Mouse (Mus musculus): Measurements from ENCODE around the gene Dydc2. TPM values are rescaled to one million over a fixed set of nuclear protein-coding genes. Genes with fewer than 3 reads are reported as not detected.
A peak's percentile ranks its signal among the peaks of the same experiment; 100 is the strongest.

The Dydc2 gene
- polyA plus RNA-seq, 1 experiment = 36.9 TPM

- Histone ChIP-seq H3K4me1 (ENCODE audit: control insufficient read depth, insufficient read depth, low read length) (no peaks in the 10 kb centered on the region), H3K27ac (ENCODE audit: control insufficient read depth, insufficient read depth, low read depth, low read length) (no peak overlapping the region), H3K4me3 (ENCODE audit: control insufficient read depth, low read depth, low read length) (no peak overlapping the region), H3K36me3 (ENCODE audit: control insufficient read depth, insufficient read depth, low read length) (no peaks in the 10 kb centered on the region), H3K27me3 (ENCODE audit: control insufficient read depth, insufficient read depth, low read length) (no peaks in the 10 kb centered on the region)
- TF ChIP-seq POLR2A (IDR thresholded peaks at IDR 0.05; ENCODE audit: control insufficient read depth, low read depth, low read length) = no peak
- TF ChIP-seq CTCF (IDR thresholded peaks at IDR 0.05; ENCODE audit: control insufficient read depth, insufficient read depth, insufficient replicate concordance, low read depth, low read length) = no peak
Observed at GRCm38 (mm10) chr14:41025087-41025486, 43.9 kb downstream of the Dydc2 start.

- TF ChIP-seq CTCF (IDR thresholded peaks at IDR 0.05; ENCODE audit: control insufficient read depth, insufficient read depth, insufficient replicate concordance, low read depth, low read length) = no peak
- TF ChIP-seq POLR2A (IDR thresholded peaks at IDR 0.05; ENCODE audit: control insufficient read depth, low read depth, low read length) = no peak
- no peaks in the 10 kb centered on the region for H3K27me3 ChIP-seq (ENCODE audit: control insufficient read depth, insufficient read depth, low read length)
- no peak overlapping the region for H3K27ac ChIP-seq (ENCODE audit: control insufficient read depth, insufficient read depth, low read depth, low read length)
- no peaks in the 10 kb centered on the region for H3K36me3 ChIP-seq (ENCODE audit: control insufficient read depth, insufficient read depth, low read length)
- H3K4me3 ChIP-seq (ENCODE audit: control insufficient read depth, low read depth, low read length) = no peak overlapping the region
- no peaks in the 10 kb centered on the region for H3K4me1 ChIP-seq (ENCODE audit: control insufficient read depth, insufficient read depth, low read length)
Observed at GRCm38 (mm10) chr14:41021246-41021645, 47.8 kb downstream of the Dydc2 start.

GRCm38 (mm10) chr14:41017460-41017859, 51.5 kb downstream of the Dydc2 start:
- TF ChIP-seq POLR2A (IDR thresholded peaks at IDR 0.05; ENCODE audit: control insufficient read depth, low read depth, low read length) = no peak
- no peak for TF ChIP-seq CTCF (IDR thresholded peaks at IDR 0.05; ENCODE audit: control insufficient read depth, insufficient read depth, insufficient replicate concordance, low read depth, low read length)
- H3K36me3 ChIP-seq (ENCODE audit: control insufficient read depth, insufficient read depth, low read length) = no peaks in the 10 kb centered on the region
- peaks cover 10% of the 10 kb centered on the region for H3K4me1 ChIP-seq (ENCODE audit: control insufficient read depth, insufficient read depth, low read length)
- H3K27ac ChIP-seq (ENCODE audit: control insufficient read depth, insufficient read depth, low read depth, low read length) = no peak overlapping the region
- H3K4me3 ChIP-seq (ENCODE audit: control insufficient read depth, low read depth, low read length) = no peak overlapping the region
- H3K27me3 ChIP-seq (ENCODE audit: control insufficient read depth, insufficient read depth, low read length) = no peaks in the 10 kb centered on the region

- no peak overlapping the region for H3K4me3 ChIP-seq (ENCODE audit: control insufficient read depth, low read depth, low read length)
- TF ChIP-seq CTCF (IDR thresholded peaks at IDR 0.05; ENCODE audit: control insufficient read depth, insufficient read depth, insufficient replicate concordance, low read depth, low read length) (no peak), POLR2A (IDR thresholded peaks at IDR 0.05; ENCODE audit: control insufficient read depth, low read depth, low read length) (no peak)
- H3K27me3 ChIP-seq (ENCODE audit: control insufficient read depth, insufficient read depth, low read length) = no peaks in the 10 kb centered on the region
- H3K27ac ChIP-seq (ENCODE audit: control insufficient read depth, insufficient read depth, low read depth, low read length) = no peak overlapping the region
- H3K4me1 ChIP-seq (ENCODE audit: control insufficient read depth, insufficient read depth, low read length) = peaks cover 10% of the 10 kb centered on the region
- no peaks in the 10 kb centered on the region for H3K36me3 ChIP-seq (ENCODE audit: control insufficient read depth, insufficient read depth, low read length)
Observed at GRCm38 (mm10) chr14:41014701-41015240, 54.2 kb downstream of the Dydc2 start.

- TF ChIP-seq CTCF (IDR thresholded peaks at IDR 0.05; ENCODE audit: control insufficient read depth, insufficient read depth, insufficient replicate concordance, low read depth, low read length) (no peak), POLR2A (IDR thresholded peaks at IDR 0.05; ENCODE audit: control insufficient read depth, low read depth, low read length) (peak; percentile 90)
- Histone ChIP-seq H3K27ac (ENCODE audit: control insufficient read depth, insufficient read depth, low read depth, low read length) (peak within 1 kb of the TSS; percentile 36), H3K4me1 (ENCODE audit: control insufficient read depth, insufficient read depth, low read length) (peaks cover 10% of the 10 kb centered on the region), H3K4me3 (ENCODE audit: control insufficient read depth, low read depth, low read length) (peak within 1 kb of the TSS; percentile 92), H3K36me3 (ENCODE audit: control insufficient read depth, insufficient read depth, low read length) (no peaks in the 10 kb centered on the region), H3K27me3 (ENCODE audit: control insufficient read depth, insufficient read depth, low read length) (no peaks in the 10 kb centered on the region)
Observed at GRCm38 (mm10) chr14:41013630-41014613, 55.1 kb downstream of the Dydc2 start, which contains the start of gene Fam213a. Fam213a (minus strand) TSS chr14:41013788.

- Histone ChIP-seq H3K4me3 (ENCODE audit: control insufficient read depth, low read depth, low read length) (peak overlapping the region; percentile 92), H3K27ac (ENCODE audit: control insufficient read depth, insufficient read depth, low read depth, low read length) (peak overlapping the region; percentile 36), H3K4me1 (ENCODE audit: control insufficient read depth, insufficient read depth, low read length) (peaks cover 10% of the 10 kb centered on the region), H3K36me3 (ENCODE audit: control insufficient read depth, insufficient read depth, low read length) (no peaks in the 10 kb centered on the region), H3K27me3 (ENCODE audit: control insufficient read depth, insufficient read depth, low read length) (no peaks in the 10 kb centered on the region)
- TF ChIP-seq CTCF (IDR thresholded peaks at IDR 0.05; ENCODE audit: control insufficient read depth, insufficient read depth, insufficient replicate concordance, low read depth, low read length) = no peak
- TF ChIP-seq POLR2A (IDR thresholded peaks at IDR 0.05; ENCODE audit: control insufficient read depth, low read depth, low read length) = no peak
Observed at GRCm38 (mm10) chr14:41013143-41013542, 55.9 kb downstream of the Dydc2 start.

- TF ChIP-seq CTCF (IDR thresholded peaks at IDR 0.05; ENCODE audit: control insufficient read depth, insufficient read depth, insufficient replicate concordance, low read depth, low read length) = no peak
- TF ChIP-seq POLR2A (IDR thresholded peaks at IDR 0.05; ENCODE audit: control insufficient read depth, low read depth, low read length) = no peak
- no peaks in the 10 kb centered on the region for H3K36me3 ChIP-seq (ENCODE audit: control insufficient read depth, insufficient read depth, low read length)
- H3K4me3 ChIP-seq (ENCODE audit: control insufficient read depth, low read depth, low read length) = no peak overlapping the region
- H3K27me3 ChIP-seq (ENCODE audit: control insufficient read depth, insufficient read depth, low read length) = no peaks in the 10 kb centered on the region
- peaks cover 10% of the 10 kb centered on the region for H3K4me1 ChIP-seq (ENCODE audit: control insufficient read depth, insufficient read depth, low read length)
- no peak overlapping the region for H3K27ac ChIP-seq (ENCODE audit: control insufficient read depth, insufficient read depth, low read depth, low read length)
Observed at GRCm38 (mm10) chr14:41011916-41012315, 57.1 kb downstream of the Dydc2 start.
